Mouse (Mus musculus): ENCODE results near the gene Fetub. TPM values are rescaled to one million over a fixed set of nuclear protein-coding genes. Genes with fewer than 3 reads are reported as not detected.

Gene Fetub
- polyA plus RNA-seq, 1 experiment from 2014 or later: not detected

- Histone ChIP-seq H3K27ac (ENCODE audit: low read length) (no peak overlapping the region), H3K9me3 (replicated peaks; ENCODE audit: control insufficient read depth, low read length) (no peaks in the 10 kb centered on the region), H3K4me1 (ENCODE audit: control insufficient read depth, insufficient read depth, low read length) (no peaks in the 10 kb centered on the region), H3K4me3 (ENCODE audit: low read length) (no peak overlapping the region), H3K27me3 (ENCODE audit: control insufficient read depth, insufficient read depth, low read length) (no peaks in the 10 kb centered on the region), H3K4me2 (ENCODE audit: low read depth, low read length) (no peak overlapping the region), H3K36me3 (ENCODE audit: control insufficient read depth, insufficient read depth) (no peaks in the 10 kb centered on the region), H3K9ac (ENCODE audit: low read length) (no peak overlapping the region)
- ATAC-seq (replicated peaks; ENCODE audit: extremely low read depth, insufficient read depth, low FRiP score): no peak
- 55% methylated on average over 2 of the region's 2 CpGs for WGBS
These were observed 21.5 kb upstream of the Fetub start for GRCm38 (mm10) chr16:22896618-22897017.

GRCm38 (mm10) chr16:22899346-22899745, 18.8 kb upstream of the Fetub start:
- H3K4me2 ChIP-seq (ENCODE audit: low read depth, low read length): no peak overlapping the region
- no peak overlapping the region for H3K4me3 ChIP-seq (ENCODE audit: low read length)
- H3K36me3 ChIP-seq (ENCODE audit: control insufficient read depth, insufficient read depth): no peaks in the 10 kb centered on the region
- H3K27ac ChIP-seq (ENCODE audit: low read length): no peak overlapping the region
- WGBS: 54% methylated on average over 5 of the region's 5 CpGs
- no peak for ATAC-seq (replicated peaks; ENCODE audit: extremely low read depth, insufficient read depth, low FRiP score)
- H3K9me3 ChIP-seq (replicated peaks; ENCODE audit: control insufficient read depth, low read length): no peaks in the 10 kb centered on the region
- H3K27me3 ChIP-seq (ENCODE audit: control insufficient read depth, insufficient read depth, low read length): no peaks in the 10 kb centered on the region
- no peaks in the 10 kb centered on the region for H3K4me1 ChIP-seq (ENCODE audit: control insufficient read depth, insufficient read depth, low read length)
- no peak overlapping the region for H3K9ac ChIP-seq (ENCODE audit: low read length)

DNA sequence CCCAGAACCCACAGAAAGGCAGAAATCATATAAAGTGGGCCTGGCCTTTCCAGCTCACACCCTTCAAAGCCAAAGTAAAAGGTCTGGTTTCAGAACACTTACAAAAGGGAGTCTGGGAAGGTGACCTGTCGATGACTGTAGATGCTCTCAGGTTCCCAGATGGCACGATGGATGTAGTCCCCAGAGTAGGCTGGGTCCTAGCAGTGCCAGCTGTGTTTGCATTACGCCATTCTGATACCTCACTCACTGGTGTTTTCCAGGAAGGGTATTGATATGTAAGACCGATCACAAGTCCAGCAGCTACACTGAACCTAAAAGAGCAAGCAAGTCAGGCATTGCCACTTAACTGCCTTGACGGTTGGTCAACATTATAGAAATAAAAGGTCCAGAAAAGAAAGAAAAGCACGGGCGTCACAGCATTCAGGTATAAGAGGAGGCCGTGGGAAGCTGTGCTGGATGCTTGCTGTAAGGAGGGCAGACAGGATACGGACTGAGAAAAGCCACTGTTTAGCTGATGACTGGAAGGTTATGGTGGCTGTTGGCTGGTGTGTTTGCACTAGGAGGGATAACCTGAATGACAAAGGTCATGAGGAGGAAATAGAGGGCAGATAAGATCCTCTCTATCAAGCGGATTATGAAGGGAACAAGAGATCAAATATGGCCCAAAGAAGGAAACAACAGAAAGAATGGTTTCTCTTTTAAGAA, 18.1 kb upstream of the Fetub start:
- Histone ChIP-seq H3K4me3 (ENCODE audit: low read length) (no peak overlapping the region), H3K4me2 (ENCODE audit: low read depth, low read length) (no peak overlapping the region), H3K9me3 (replicated peaks; ENCODE audit: control insufficient read depth, low read length) (no peaks in the 10 kb centered on the region), H3K4me1 (ENCODE audit: control insufficient read depth, insufficient read depth, low read length) (no peaks in the 10 kb centered on the region), H3K27ac (ENCODE audit: low read length) (no peak overlapping the region), H3K9ac (ENCODE audit: low read length) (no peak overlapping the region), H3K36me3 (ENCODE audit: control insufficient read depth, insufficient read depth) (no peaks in the 10 kb centered on the region), H3K27me3 (ENCODE audit: control insufficient read depth, insufficient read depth, low read length) (no peaks in the 10 kb centered on the region)
- WGBS: 67% methylated on average over 10 of the region's 10 CpGs
- ATAC-seq (replicated peaks; ENCODE audit: extremely low read depth, insufficient read depth, low FRiP score): no peak

GRCm38 (mm10) chr16:22901326-22901725, 16.8 kb upstream of the Fetub start:
- no peak overlapping the region for H3K9ac ChIP-seq (ENCODE audit: low read length)
- no peak overlapping the region for H3K27ac ChIP-seq (ENCODE audit: low read length)
- no peaks in the 10 kb centered on the region for H3K36me3 ChIP-seq (ENCODE audit: control insufficient read depth, insufficient read depth)
- ATAC-seq (replicated peaks; ENCODE audit: extremely low read depth, insufficient read depth, low FRiP score): no peak
- 72% methylated on average over 3 of the region's 3 CpGs for WGBS
- H3K9me3 ChIP-seq (replicated peaks; ENCODE audit: control insufficient read depth, low read length): no peaks in the 10 kb centered on the region
- H3K27me3 ChIP-seq (ENCODE audit: control insufficient read depth, insufficient read depth, low read length): no peaks in the 10 kb centered on the region
- H3K4me1 ChIP-seq (ENCODE audit: control insufficient read depth, insufficient read depth, low read length): no peaks in the 10 kb centered on the region
- H3K4me3 ChIP-seq (ENCODE audit: low read length): no peak overlapping the region
- H3K4me2 ChIP-seq (ENCODE audit: low read depth, low read length): no peak overlapping the region

DNA sequence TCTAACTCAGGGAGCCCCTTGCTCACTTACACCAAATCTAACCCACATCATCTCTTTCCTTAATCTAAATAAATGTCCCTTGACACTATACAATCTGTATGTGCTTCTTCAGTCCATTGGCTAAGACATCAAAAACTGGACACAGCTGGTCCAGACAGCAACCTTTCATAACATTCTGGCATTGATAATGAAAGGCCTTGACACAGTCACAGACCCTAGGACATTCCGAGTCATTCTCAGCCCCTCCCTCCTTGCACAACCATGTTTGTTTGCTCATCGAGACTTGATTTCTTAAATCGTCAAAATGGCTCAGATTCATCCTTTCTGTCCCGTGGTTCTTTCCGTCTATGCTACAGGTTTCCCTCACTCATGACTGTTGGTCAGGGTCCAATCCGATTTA, 8.8 kb upstream of the Fetub start:
- H3K4me3 ChIP-seq (ENCODE audit: low read length): no peak overlapping the region
- no peak overlapping the region for H3K9ac ChIP-seq (ENCODE audit: low read length)
- no peaks in the 10 kb centered on the region for H3K36me3 ChIP-seq (ENCODE audit: control insufficient read depth, insufficient read depth)
- ATAC-seq (replicated peaks; ENCODE audit: extremely low read depth, insufficient read depth, low FRiP score): no peak
- no peaks in the 10 kb centered on the region for H3K27me3 ChIP-seq (ENCODE audit: control insufficient read depth, insufficient read depth, low read length)
- H3K27ac ChIP-seq (ENCODE audit: low read length): no peak overlapping the region
- 83% methylated on average over 6 of the region's 6 CpGs for WGBS
- no peaks in the 10 kb centered on the region for H3K4me1 ChIP-seq (ENCODE audit: control insufficient read depth, insufficient read depth, low read length)
- H3K4me2 ChIP-seq (ENCODE audit: low read depth, low read length): no peak overlapping the region
- no peaks in the 10 kb centered on the region for H3K9me3 ChIP-seq (replicated peaks; ENCODE audit: control insufficient read depth, low read length)

DNA sequence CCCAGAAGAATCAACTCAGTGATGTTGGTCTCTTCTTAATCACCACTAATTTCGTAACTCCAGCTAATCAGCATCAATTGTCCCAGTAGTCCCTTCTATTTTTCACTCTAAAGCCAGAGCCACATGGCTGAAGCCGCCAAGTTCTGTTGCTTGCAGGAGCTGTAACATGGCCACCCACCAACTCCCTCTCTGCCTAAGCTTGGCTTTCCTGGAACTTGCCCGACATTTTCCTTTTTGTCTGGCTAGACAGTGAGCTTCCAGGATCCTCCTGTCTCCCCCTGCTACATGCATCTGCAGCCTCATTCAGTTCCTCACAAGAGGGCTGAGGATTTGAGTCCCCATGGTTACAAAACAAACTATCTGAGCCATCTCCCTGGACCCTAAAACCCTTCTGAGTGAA, 6.1 kb upstream of the Fetub start:
- 75% methylated on average over 3 of the region's 3 CpGs for WGBS
- ATAC-seq (replicated peaks; ENCODE audit: extremely low read depth, insufficient read depth, low FRiP score): no peak
- H3K27me3 ChIP-seq (ENCODE audit: control insufficient read depth, insufficient read depth, low read length): no peaks in the 10 kb centered on the region
- H3K27ac ChIP-seq (ENCODE audit: low read length): no peak overlapping the region
- H3K4me1 ChIP-seq (ENCODE audit: control insufficient read depth, insufficient read depth, low read length): no peaks in the 10 kb centered on the region
- H3K9me3 ChIP-seq (replicated peaks; ENCODE audit: control insufficient read depth, low read length): no peaks in the 10 kb centered on the region
- H3K9ac ChIP-seq (ENCODE audit: low read length): no peak overlapping the region
- no peak overlapping the region for H3K4me2 ChIP-seq (ENCODE audit: low read depth, low read length)
- H3K4me3 ChIP-seq (ENCODE audit: low read length): no peak overlapping the region
- H3K36me3 ChIP-seq (ENCODE audit: control insufficient read depth, insufficient read depth): no peaks in the 10 kb centered on the region

DNA sequence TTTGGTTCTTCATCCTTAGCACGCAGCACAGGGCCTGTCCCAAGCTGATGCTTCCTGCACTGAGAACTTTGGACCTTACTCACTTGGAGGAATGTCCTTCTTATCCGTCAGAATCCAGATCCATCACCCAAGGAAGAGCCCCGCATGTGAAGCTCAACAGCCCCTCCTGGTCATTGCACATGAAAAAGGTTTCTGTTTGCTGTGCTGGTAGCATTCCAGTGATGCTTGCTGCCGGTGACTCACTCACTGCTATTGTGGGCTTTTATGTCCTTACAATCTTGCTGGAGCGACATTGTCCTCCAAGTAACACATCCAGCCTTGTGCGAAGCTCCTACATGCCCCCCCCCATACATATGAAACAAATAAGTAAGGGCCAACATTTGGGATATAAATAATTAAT, 5.2 kb upstream of the Fetub start:
- no peaks in the 10 kb centered on the region for H3K36me3 ChIP-seq (ENCODE audit: control insufficient read depth, insufficient read depth)
- no peak overlapping the region for H3K27ac ChIP-seq (ENCODE audit: low read length)
- no peak overlapping the region for H3K4me3 ChIP-seq (ENCODE audit: low read length)
- H3K27me3 ChIP-seq (ENCODE audit: control insufficient read depth, insufficient read depth, low read length): no peaks in the 10 kb centered on the region
- no peak overlapping the region for H3K4me2 ChIP-seq (ENCODE audit: low read depth, low read length)
- H3K4me1 ChIP-seq (ENCODE audit: control insufficient read depth, insufficient read depth, low read length): no peaks in the 10 kb centered on the region
- 64% methylated on average over 6 of the region's 6 CpGs for WGBS
- ATAC-seq (replicated peaks; ENCODE audit: extremely low read depth, insufficient read depth, low FRiP score): no peak
- H3K9ac ChIP-seq (ENCODE audit: low read length): no peak overlapping the region
- H3K9me3 ChIP-seq (replicated peaks; ENCODE audit: control insufficient read depth, low read length): no peaks in the 10 kb centered on the region

DNA sequence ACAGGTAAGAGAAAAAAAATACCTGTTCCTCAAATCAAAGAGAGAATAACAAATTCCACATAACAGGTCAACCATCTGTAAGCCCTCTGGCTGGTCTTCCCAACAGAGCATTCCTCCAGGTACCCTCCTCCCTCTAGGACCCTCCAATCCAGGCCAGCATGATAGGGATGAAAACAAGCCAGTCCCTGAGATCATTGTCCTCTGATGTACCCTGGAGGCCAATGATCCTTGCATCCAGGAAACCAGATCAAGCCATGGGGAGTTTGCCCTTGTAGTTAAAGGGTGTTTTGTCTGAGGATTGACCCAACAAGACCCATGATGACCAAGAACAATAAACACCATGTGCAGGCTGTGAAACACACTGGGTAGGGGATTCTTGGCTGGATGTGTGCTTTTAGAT, 3.9 kb upstream of the Fetub start:
- H3K4me1 ChIP-seq (ENCODE audit: control insufficient read depth, insufficient read depth, low read length): no peaks in the 10 kb centered on the region
- no peak overlapping the region for H3K9ac ChIP-seq (ENCODE audit: low read length)
- no peak for ATAC-seq (replicated peaks; ENCODE audit: extremely low read depth, insufficient read depth, low FRiP score)
- no peak overlapping the region for H3K27ac ChIP-seq (ENCODE audit: low read length)
- H3K4me3 ChIP-seq (ENCODE audit: low read length): no peak overlapping the region
- no peaks in the 10 kb centered on the region for H3K36me3 ChIP-seq (ENCODE audit: control insufficient read depth, insufficient read depth)
- no peaks in the 10 kb centered on the region for H3K9me3 ChIP-seq (replicated peaks; ENCODE audit: control insufficient read depth, low read length)
- H3K27me3 ChIP-seq (ENCODE audit: control insufficient read depth, insufficient read depth, low read length): no peaks in the 10 kb centered on the region
- H3K4me2 ChIP-seq (ENCODE audit: low read depth, low read length): no peak overlapping the region

DNA sequence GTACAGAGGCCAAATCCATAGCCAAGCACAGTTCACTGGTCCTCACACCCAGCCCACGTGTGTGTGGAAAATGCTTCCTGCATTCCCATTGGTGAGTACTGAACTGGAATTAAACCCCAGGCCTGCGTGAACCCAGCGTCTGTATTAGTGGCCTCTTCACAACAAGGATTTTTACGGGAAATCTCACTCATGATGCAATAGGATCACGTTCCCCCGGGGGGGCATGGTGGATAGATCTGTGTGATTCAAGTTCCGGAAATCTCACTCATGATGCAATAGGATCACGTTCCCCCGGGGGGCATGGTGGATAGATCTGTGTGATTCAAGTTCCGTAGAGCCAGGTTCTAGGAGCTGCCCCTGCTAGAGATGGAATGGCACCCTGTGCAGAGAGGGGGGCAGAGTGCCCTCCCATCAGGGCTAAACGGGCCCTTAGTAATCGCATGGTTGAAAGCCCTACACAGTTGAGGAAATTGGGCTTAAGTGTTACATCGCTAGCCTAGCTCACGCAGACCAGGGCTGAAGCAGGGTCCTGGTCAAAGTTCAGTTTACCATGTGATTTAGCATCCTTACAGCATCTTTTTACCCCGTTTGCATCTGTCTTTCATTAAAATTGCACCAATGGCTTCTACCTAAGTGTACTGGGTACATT, 654 bp downstream of the Fetub start:
- Histone ChIP-seq H3K36me3 (ENCODE audit: control insufficient read depth, insufficient read depth) (no peaks in the 10 kb centered on the region), H3K4me1 (ENCODE audit: control insufficient read depth, insufficient read depth, low read length) (no peaks in the 10 kb centered on the region; the same call in 1 of the 2 replicates), H3K27me3 (ENCODE audit: control insufficient read depth, insufficient read depth, low read length) (no peaks in the 10 kb centered on the region), H3K4me3 (ENCODE audit: low read length) (no peak overlapping the region), H3K4me2 (ENCODE audit: low read depth, low read length) (no peak overlapping the region), H3K27ac (ENCODE audit: low read length) (no peak overlapping the region), H3K9ac (ENCODE audit: low read length) (no peak overlapping the region), H3K9me3 (replicated peaks; ENCODE audit: control insufficient read depth, low read length) (no peaks in the 10 kb centered on the region)
- no peak for ATAC-seq (replicated peaks; ENCODE audit: extremely low read depth, insufficient read depth, low FRiP score)
- 76% methylated on average over 15 of the region's 15 CpGs for WGBS
